Mouse (Mus musculus) E14TG2a.4 (cell line): ENCODE measurements around the gene Mpig6b.

ENCODE experiments used
- H3K27me3 ChIP-seq: 2 replicates; pipeline ENCODE4 v1.6.1; 2014; ENCODE audit warnings: low read length, control low read depth; ENCODE audit not compliant: insufficient read depth
- H3K36me3 ChIP-seq: 2 replicates; pipeline ENCODE4 v1.6.1; 2014; ENCODE audit warnings: low read length, control low read depth; ENCODE audit not compliant: insufficient read depth
- H3K4me1 ChIP-seq: replicated peaks from 2 replicates; pipeline ENCODE4 v1.6.1; 2014; ENCODE audit warnings: low read depth, low read length, control low read depth
- H3K4me3 ChIP-seq: replicated peaks from 2 replicates; pipeline ENCODE4 v1.5.1; 2014; ENCODE audit warnings: mild to moderate bottlenecking, low read length
- H3K9me3 ChIP-seq: 2 replicates; pipeline ENCODE4 v1.6.1; 2014; ENCODE audit warnings: low read length, control low read depth
- CTCF ChIP-seq: conservative IDR thresholded peaks from 2 replicates; pipeline ENCODE4 v1.5.1; 2014; ENCODE audit warnings: low read length
- NANOG ChIP-seq: IDR thresholded peaks from 2 replicates; pipeline ENCODE4 v1.6.1; 2014; ENCODE audit warnings: borderline replicate concordance, low read length, mixed read lengths
- POU5F1 ChIP-seq: IDR thresholded peaks from 2 replicates; pipeline ENCODE4 v1.6.1; 2014; ENCODE audit warnings: low read length, borderline replicate concordance

The Mpig6b gene

DNA sequence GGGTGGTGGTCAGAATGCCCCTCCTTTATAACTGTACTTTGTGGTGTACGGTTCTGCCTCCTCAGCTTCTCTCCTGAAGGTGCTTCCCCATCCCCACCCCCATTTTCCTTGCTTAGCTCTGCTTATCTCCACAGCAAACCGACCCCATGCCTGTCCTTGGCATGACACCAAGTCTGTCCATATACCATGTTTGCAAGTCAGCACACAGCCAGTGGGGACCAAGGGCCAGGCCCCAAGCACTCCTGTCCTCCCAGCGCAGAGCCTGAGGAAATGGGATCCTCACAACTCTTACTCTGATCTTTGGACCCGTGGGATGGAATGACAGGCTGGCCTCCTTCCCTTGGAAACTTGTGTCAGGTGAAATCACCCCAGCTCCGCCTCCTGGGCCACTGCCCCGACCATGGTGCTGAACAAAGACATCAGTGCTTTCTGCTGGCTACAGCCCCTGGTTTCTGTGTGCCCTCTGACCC is 37.3 kb upstream of the Mpig6b start:
- no peak overlapping the region for H3K4me3 ChIP-seq
- TF ChIP-seq CTCF (no peak), NANOG (no peak), POU5F1 (no peak)
- H3K4me1 ChIP-seq: peaks cover 56% of the 10 kb centered on the region
- peaks cover 53% of the 10 kb centered on the region for H3K36me3 ChIP-seq
- H3K27me3 ChIP-seq: no peaks in the 10 kb centered on the region
- H3K9me3 ChIP-seq: no peaks in the 10 kb centered on the region

DNA sequence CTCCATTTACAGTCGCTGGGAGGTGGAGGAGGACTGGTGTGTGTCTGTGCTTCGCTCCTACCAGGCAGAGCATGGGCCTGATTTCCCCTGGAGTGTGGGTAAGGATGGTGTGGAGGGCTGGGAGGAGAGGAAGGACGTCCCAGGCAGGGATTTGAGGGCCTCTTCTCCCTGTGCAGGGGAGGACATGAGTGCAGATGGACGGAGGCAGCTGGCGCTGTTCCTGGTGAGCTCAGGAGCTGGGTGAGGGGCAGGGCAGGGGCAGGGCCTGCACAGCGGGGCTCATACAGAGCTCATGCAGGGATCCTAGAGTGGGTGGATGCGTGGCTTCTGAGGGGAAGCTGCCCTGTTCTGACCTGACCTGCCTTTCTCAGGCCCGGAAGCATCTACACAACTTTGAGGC is 36.3 kb upstream of the Mpig6b start:
- no peaks in the 10 kb centered on the region for H3K27me3 ChIP-seq
- H3K4me1 ChIP-seq: peaks cover 56% of the 10 kb centered on the region
- peaks cover 61% of the 10 kb centered on the region for H3K36me3 ChIP-seq
- no peak overlapping the region for H3K4me3 ChIP-seq
- no peak for TF ChIP-seq NANOG
- no peak for TF ChIP-seq POU5F1
- no peak for TF ChIP-seq CTCF
- no peaks in the 10 kb centered on the region for H3K9me3 ChIP-seq

DNA sequence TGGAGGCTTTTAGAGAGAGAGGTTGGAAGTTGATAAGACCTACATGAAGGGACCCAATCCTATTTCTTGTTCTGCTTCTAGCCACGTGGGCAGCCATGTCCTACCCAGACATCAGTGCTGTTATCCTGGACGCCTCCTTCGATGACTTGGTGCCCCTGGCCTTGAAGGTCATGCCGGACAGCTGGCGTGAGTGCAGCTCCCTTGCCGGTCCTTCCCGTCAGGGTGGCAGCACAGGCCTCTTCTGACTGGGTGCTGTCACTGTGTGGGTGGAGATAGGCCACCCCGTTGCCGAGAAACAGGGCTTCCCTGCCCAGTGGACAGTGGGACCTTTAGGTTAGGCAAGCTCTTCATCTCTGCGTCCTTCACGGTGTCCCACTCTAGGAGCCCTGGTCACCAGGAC is 35.2 kb upstream of the Mpig6b start:
- no peaks in the 10 kb centered on the region for H3K9me3 ChIP-seq
- H3K4me3 ChIP-seq: no peak overlapping the region
- TF ChIP-seq CTCF: no peak
- no peak for TF ChIP-seq NANOG
- no peak for TF ChIP-seq POU5F1
- H3K27me3 ChIP-seq: no peaks in the 10 kb centered on the region
- peaks cover 72% of the 10 kb centered on the region for H3K36me3 ChIP-seq
- peaks cover 64% of the 10 kb centered on the region for H3K4me1 ChIP-seq

DNA sequence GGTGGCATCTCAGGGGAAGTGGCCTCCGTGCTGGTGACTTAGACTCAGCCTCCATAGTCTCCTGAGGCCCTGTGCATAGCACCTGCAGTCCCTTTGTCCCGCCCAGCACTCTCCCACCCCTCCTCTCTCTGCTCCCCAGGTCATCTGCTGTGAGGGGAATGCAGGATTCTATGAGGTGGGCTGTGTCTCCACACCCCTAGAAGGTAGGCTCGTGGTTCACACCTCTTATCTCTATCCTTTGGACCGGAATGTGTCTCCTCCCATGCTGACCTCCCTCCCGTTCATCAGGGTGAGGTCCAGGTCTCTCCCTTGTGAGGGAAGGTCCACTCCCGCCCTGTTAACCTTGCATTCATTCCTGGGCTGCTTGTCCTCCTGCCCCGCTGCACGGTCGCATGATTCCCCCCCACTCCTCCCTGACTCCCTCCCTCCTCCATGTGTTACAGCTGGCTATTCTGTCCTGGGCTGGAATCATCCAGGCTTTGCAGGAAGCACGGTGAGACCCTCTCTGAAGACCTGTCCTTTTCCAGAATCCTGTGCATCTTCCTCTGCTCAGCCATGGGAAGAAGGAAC is 34.3 kb upstream of the Mpig6b start:
- H3K4me1 ChIP-seq: peaks cover 61% of the 10 kb centered on the region
- peak overlapping the region; percentile 35 for H3K4me3 ChIP-seq
- TF ChIP-seq CTCF (no peak), POU5F1 (no peak), NANOG (no peak)
- no peaks in the 10 kb centered on the region for H3K27me3 ChIP-seq
- H3K36me3 ChIP-seq: peaks cover 80% of the 10 kb centered on the region
- H3K9me3 ChIP-seq: no peaks in the 10 kb centered on the region

DNA sequence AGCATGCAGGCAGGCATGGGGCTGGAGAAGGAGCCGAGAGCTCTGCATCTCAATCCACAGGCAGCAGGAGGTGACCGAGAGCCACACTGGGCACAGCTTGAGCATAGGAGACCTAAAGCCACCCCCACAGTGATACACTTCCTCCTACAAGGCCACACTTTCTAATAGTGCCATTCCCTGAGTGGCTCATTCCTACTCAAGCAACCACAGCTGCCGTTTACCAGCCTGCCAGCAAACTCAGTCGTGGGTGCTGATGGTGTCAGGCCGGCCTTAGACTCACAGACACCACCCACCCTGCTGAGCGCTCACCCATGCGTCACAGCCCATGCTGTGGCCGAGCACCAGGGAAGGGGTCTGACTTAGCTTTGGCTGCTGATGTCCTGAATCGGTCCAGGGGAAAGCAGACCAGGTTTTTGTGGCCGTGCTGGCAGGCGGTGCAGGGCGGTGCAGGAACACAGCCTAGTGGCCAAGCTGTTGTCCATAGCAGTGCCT is 31.2 kb upstream of the Mpig6b start:
- Histone ChIP-seq H3K36me3 (peaks cover 92% of the 10 kb centered on the region), H3K4me3 (peak overlapping the region; percentile 52), H3K27me3 (no peaks in the 10 kb centered on the region), H3K4me1 (peaks cover 70% of the 10 kb centered on the region), H3K9me3 (no peaks in the 10 kb centered on the region)
- TF ChIP-seq CTCF: no peak
- no peak for TF ChIP-seq POU5F1
- no peak for TF ChIP-seq NANOG

DNA sequence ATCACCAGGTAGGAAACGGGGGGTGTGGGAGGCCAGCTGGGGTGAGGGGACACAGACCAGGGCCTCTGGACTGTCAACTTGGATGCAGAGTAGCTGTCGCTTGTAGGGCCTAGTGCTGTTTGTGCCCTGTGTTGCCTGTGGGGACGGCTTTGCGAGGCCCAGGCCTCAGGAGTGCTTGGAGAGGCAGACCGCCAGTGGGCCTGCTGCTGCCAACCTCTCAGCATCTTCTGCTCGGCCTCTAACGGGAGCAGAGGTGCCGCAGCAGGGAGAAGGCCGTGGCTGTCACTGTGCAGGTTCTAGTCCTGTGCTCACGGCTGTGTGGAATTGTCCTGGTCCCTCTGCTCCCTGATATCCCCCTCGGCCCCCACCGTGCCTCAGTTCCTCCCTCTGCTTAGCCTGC is 30.6 kb upstream of the Mpig6b start:
- peaks cover 68% of the 10 kb centered on the region for H3K4me1 ChIP-seq

DNA sequence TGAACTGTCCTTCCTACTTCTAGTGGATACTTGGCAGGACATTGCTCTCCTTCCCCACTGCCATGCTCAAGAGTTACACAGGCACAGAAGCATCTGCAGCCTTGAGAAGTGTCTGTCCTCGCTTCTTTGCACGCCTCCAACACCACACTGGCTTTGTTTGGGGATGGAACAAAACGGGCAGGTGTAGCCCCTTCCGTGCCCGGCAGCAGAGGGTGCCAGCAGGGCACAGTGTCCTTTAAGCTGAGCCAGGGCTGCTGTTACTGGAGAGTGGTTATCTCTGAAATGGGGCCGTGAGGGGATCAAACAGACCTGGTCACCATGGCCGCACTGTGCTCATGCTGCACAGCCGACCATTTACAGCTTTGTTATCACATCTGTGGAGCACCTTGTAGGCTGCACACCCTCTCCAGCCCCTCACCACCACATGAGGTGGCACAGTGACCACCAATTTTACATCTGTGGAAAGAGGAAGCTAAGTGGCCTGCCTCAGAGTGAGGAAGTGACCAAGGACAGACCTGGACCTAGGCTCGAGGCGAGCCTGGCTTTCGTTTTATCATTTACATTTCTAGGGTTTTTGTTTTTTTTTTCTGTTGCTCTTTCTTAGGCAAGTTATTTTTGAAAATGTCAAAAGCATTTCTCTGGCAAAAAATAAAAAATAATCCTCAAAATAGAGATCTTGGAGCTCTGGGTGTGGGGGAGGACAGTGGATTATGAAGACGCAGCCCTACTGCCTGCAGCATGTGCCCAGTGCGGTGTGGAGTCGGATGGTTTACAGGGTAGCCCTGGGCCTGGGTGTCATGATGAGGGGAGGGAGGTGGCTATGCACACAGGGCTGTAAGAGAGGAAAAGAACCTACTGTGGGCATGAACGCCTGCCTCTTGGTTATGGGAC is 28.7 kb upstream of the Mpig6b start:
- Histone ChIP-seq H3K4me1 (peaks cover 68% of the 10 kb centered on the region), H3K27me3 (no peaks in the 10 kb centered on the region), H3K4me3 (no peak overlapping the region), H3K9me3 (no peaks in the 10 kb centered on the region), H3K36me3 (peaks cover 89% of the 10 kb centered on the region)
- TF ChIP-seq POU5F1 (no peak), NANOG (no peak), CTCF (no peak)

More for the DNA sequence above, 30.6 kb upstream of the Mpig6b start:
- Histone ChIP-seq H3K36me3 (peaks cover 91% of the 10 kb centered on the region), H3K27me3 (no peaks in the 10 kb centered on the region), H3K9me3 (no peaks in the 10 kb centered on the region), H3K4me3 (peak overlapping the region; percentile 52)
- TF ChIP-seq NANOG (no peak), CTCF (no peak), POU5F1 (no peak)

DNA sequence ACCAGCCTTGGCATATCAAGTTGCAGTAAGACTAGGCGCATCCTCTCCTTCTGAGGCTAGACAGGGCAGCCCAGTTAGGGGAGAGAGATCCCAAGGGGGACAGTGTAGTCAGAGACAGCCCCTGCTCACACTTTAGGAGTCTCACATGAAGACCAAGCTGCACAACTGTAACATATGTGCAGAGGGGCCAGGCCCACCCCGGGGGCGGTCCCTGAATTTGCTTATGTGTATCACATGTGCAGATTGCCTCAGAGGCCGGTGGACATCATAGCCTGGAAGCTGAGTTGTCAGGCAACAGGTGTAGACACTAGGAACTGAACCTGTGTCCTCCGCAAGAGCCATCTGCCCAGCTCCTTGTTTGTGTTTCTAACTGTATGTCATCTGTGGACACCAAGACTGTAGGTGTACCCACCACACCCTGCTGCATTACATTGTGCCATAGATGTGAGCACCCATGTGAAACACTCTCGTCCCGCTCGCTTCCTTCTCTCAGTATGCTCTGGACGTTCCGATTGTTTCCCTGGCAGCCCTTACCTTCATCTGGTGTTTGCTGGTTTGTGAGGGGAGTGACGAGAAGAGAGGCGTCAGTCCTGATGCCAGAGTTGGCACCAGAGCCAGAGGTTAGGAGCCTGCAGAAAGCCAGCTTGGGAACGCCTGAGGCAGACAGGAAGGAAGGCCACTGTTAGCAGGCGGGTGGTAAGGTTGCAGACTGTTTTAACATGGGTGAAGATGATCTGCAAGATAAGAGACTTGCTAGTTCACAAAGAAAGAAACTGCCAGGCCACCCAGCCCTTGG is 26.6 kb upstream of the Mpig6b start:
- no peaks in the 10 kb centered on the region for H3K9me3 ChIP-seq
- H3K36me3 ChIP-seq: peaks cover 71% of the 10 kb centered on the region
- H3K4me3 ChIP-seq: no peak overlapping the region
- TF ChIP-seq CTCF: no peak
- no peak for TF ChIP-seq POU5F1
- no peak for TF ChIP-seq NANOG
- H3K4me1 ChIP-seq: peaks cover 57% of the 10 kb centered on the region
- H3K27me3 ChIP-seq: no peaks in the 10 kb centered on the region
